Comparison of ENCODE assay signal across 8 mouse cellular contexts in genomic region chr2:174673592-174674286, GRCm38 (mm10). TPM values are rescaled to one million over a fixed set of nuclear protein-coding genes. Genes with fewer than 3 reads are reported as not detected.
DNase-seq lines count a peak whose midpoint lies in the region; ATAC-seq lines count a peak whose summit lies in the region.

No protein-coding gene starts in this region.

- intact Hi-C loops in gastrocnemius, postnatal 14 days (cut with DNase I; ENCODE audit: low total_unique reads): loop anchor here (5.0 to 10.0 kb wide), 2 partner anchors 231 to 361 kb away; no protein-coding TSS in a partner anchor
- intact Hi-C loops in left cerebral cortex, postnatal 14 days (cut with DNase I): loop anchor here (2.0 to 5.0 kb wide), 5 partner anchors 76 to 361 kb away; partner anchors contain the start of gene Prelid3b

- no peaks in the 10 kb centered on the region for H3K27me3 ChIP-seq in intestine, embryonic 14.5 days (replicated peaks; ENCODE audit: control insufficient read depth, insufficient read depth, low read length)

- DNase-seq in adrenal gland, adult 18-20 months (ENCODE audit: low spot score in 2 of 2): peak; percentile 85 to 88
- DNase-seq in embryo, embryonic 10.5 days (ENCODE audit: low spot score): peak; percentile 97
- peak; percentile 89 for DNase-seq in gastrocnemius, postnatal 14 days
- peak; percentile 97 for DNase-seq in intestine, embryonic 14.5 days (ENCODE audit: low spot score)
- DNase-seq in left cerebral cortex, postnatal 14 days (ENCODE audit: low spot score in 2 of 2): peak; percentile 94 to 95
- DNase-seq in right cerebral cortex, postnatal 14 days: peak; percentile 94
- DNase-seq in urinary bladder, postnatal 25 days (ENCODE audit: low spot score): peak; percentile 84

- peak; percentile 71 for ATAC-seq in intestine, embryonic 14.5 days (replicated peaks; ENCODE audit: low FRiP score, low TSS enrichment, low read depth)
- peak; percentile 69 for ATAC-seq in megakaryocyte-erythroid progenitor cell, adult 5-6 weeks (replicated peaks; ENCODE audit: low FRiP score, low TSS enrichment, poor library complexity, severe bottlenecking)

- whole genome bisulfite sequencing in intestine, embryonic 14.5 days: under 1% methylated on average over 25 of the region's 25 CpGs

- peak overlapping the region; percentile 67; the same call in 1 of the 2 replicates for H3K27ac ChIP-seq in intestine, embryonic 14.5 days (ENCODE audit: low read depth)

- H3K4me1 ChIP-seq in intestine, embryonic 14.5 days (replicated peaks; ENCODE audit: control insufficient read depth, insufficient read depth, low read length): peaks cover 15% of the 10 kb centered on the region; the same call in 1 of the 2 replicates

- H3K9ac ChIP-seq in intestine, embryonic 14.5 days (ENCODE audit: low read length): peak overlapping the region; percentile 48

- H3K9me3 ChIP-seq in intestine, embryonic 14.5 days (ENCODE audit: control insufficient read depth, low read length): no peaks in the 10 kb centered on the region

- peak overlapping the region; percentile 35 for H3K4me3 ChIP-seq in intestine, embryonic 14.5 days (ENCODE audit: low read depth, low read length)

- H3K36me3 ChIP-seq in intestine, embryonic 14.5 days (ENCODE audit: control insufficient read depth, insufficient read depth, low read length): no peaks in the 10 kb centered on the region

- peak overlapping the region; percentile 97 for H3K4me2 ChIP-seq in intestine, embryonic 14.5 days (ENCODE audit: low read length)

RNA-seq across cellular contexts. Expression of gene Zfp831, which starts 30.4 kb away (rescaled TPM):
- under 1 TPM; 0.07 to 0.13 TPM for total RNA-seq in adrenal gland, adult 18-20 months (2021)
- under 1 TPM in 1 of 2 experiments, not detected in 1; 0.02 TPM for total RNA-seq in gastrocnemius, postnatal 14 days (2021)
- polyA plus RNA-seq in intestine, embryonic 14.5 days (2014; fragmentation: Nextera tagmentation; extraction: Ambion mirVana): not detected in 2 replicates
- 1 to 10 TPM; 8.6 to 8.8 TPM for total RNA-seq in left cerebral cortex, postnatal 14 days (2021)
- total RNA-seq in megakaryocyte-erythroid progenitor cell, adult 5-6 weeks (2014; fragmentation: Nextera tagmentation): 8.0 and 9.4 TPM in 2 replicates
- 4.0 and 4.7 TPM in 2 replicates for total RNA-seq in megakaryocyte-erythroid progenitor cell, adult 5-6 weeks (2017)

Comparison
In these comparisons a context has a peak if more than half of its experiments do, and no peak if none do; other contexts are left out.
1. Peak in every context shown above with its lines: DNase-seq, ATAC-seq, H3K4me3 ChIP-seq and H3K27ac ChIP-seq.
2. RNA of gene Zfp831, which starts 30.4 kb away (total RNA-seq): 4.0 to 9.4 TPM in megakaryocyte-erythroid progenitor cell, adult 5-6 weeks and 8.6 to 8.8 TPM in left cerebral cortex, postnatal 14 days; 0.07 to 0.13 TPM in adrenal gland, adult 18-20 months and 0.02 TPM in gastrocnemius, postnatal 14 days; every median in the first group is over 4 times any median in the second.